Comparison of ENCODE assay signal across 8 mouse cellular contexts in genomic region chr4:33290002-33290401, GRCm38 (mm10). TPM values are rescaled to one million over a fixed set of nuclear protein-coding genes. Genes with fewer than 3 reads are reported as not detected.
DNase-seq lines count a peak whose midpoint lies in the region; ATAC-seq and TF ChIP-seq lines count a peak whose summit lies in the region.

Gene Pnrc1 (minus strand): TSS chr4:33290163.

- H3K27ac ChIP-seq in embryonic facial prominence, embryonic 10.5 days (replicated peaks), result no peak within 1 kb of the TSS
- no peak within 1 kb of the TSS for H3K27ac ChIP-seq in intestine, postnatal 0 days (ENCODE audit: low read depth, low read length)
- peak within 1 kb of the TSS; percentile 70 for H3K27ac ChIP-seq in limb, embryonic 13.5 days
- H3K27ac ChIP-seq in midbrain, embryonic 15.5 days, result no peak within 1 kb of the TSS

- no peak for DNase-seq in thymus, postnatal 0 days (ENCODE audit: low spot score)
- no peak for DNase-seq in thymus, adult 18-20 months
- DNase-seq in embryonic facial prominence, embryonic 10.5 days (ENCODE audit: low spot score), result peak; percentile 24
- peak; percentile 97 for DNase-seq in heart, adult 11 months
- no peak for DNase-seq in thymus, postnatal 25 days

- H3K9me3 ChIP-seq in embryonic facial prominence, embryonic 10.5 days, result no peaks in the 10 kb centered on the region
- H3K9me3 ChIP-seq in intestine, postnatal 0 days (ENCODE audit: control insufficient read depth), result no peaks in the 10 kb centered on the region
- H3K9me3 ChIP-seq in limb, embryonic 13.5 days, result no peaks in the 10 kb centered on the region
- no peaks in the 10 kb centered on the region for H3K9me3 ChIP-seq in midbrain, embryonic 15.5 days

- ATAC-seq in intestine, postnatal 0 days, result peak; percentile 61; the same call in 1 of the 2 replicates
- ATAC-seq in limb, embryonic 13.5 days (ENCODE audit: low FRiP score, low read depth), result peak; percentile 96
- ATAC-seq in midbrain, embryonic 15.5 days (replicated peaks), result peak; percentile 77; the same call in 1 of the 2 replicates

- H3K27me3 ChIP-seq in embryonic facial prominence, embryonic 10.5 days (replicated peaks; ENCODE audit: low read depth, poor library complexity, severe bottlenecking), result peaks cover 8% of the 10 kb centered on the region; the same call in 1 of the 2 replicates
- no peaks in the 10 kb centered on the region for H3K27me3 ChIP-seq in intestine, postnatal 0 days (replicated peaks; ENCODE audit: control insufficient read depth, insufficient read depth, low read length)
- H3K27me3 ChIP-seq in limb, embryonic 13.5 days, result no peaks in the 10 kb centered on the region
- no peaks in the 10 kb centered on the region for H3K27me3 ChIP-seq in midbrain, embryonic 15.5 days (replicated peaks)

- no peak within 1 kb of the TSS; the same call in none of the 2 replicates for H3K4me2 ChIP-seq in intestine, postnatal 0 days (replicated peaks; ENCODE audit: low read depth)
- H3K4me2 ChIP-seq in limb, embryonic 13.5 days (replicated peaks), result peak within 1 kb of the TSS; percentile 59
- H3K4me2 ChIP-seq in midbrain, embryonic 15.5 days, result no peak within 1 kb of the TSS

- no peak within 1 kb of the TSS for H3K4me3 ChIP-seq in embryonic facial prominence, embryonic 10.5 days
- no peak within 1 kb of the TSS for H3K4me3 ChIP-seq in intestine, postnatal 0 days (ENCODE audit: low read depth, low read length)
- H3K4me3 ChIP-seq in limb, embryonic 13.5 days, result peak within 1 kb of the TSS; percentile 37
- no peak within 1 kb of the TSS for H3K4me3 ChIP-seq in midbrain, embryonic 15.5 days

- peaks cover 7% of the 10 kb centered on the region; the same call in 1 of the 2 replicates for H3K4me1 ChIP-seq in embryonic facial prominence, embryonic 10.5 days
- no peaks in the 10 kb centered on the region for H3K4me1 ChIP-seq in intestine, postnatal 0 days (replicated peaks; ENCODE audit: control insufficient read depth, insufficient read depth, low read length)
- H3K4me1 ChIP-seq in limb, embryonic 13.5 days, result peaks cover 20% of the 10 kb centered on the region
- H3K4me1 ChIP-seq in midbrain, embryonic 15.5 days, result no peaks in the 10 kb centered on the region

- WGBS in embryonic facial prominence, embryonic 10.5 days, result 66% methylated on average over 3 of the region's 3 CpGs
- WGBS in intestine, postnatal 0 days, result 41% methylated on average over 3 of the region's 3 CpGs
- WGBS in limb, embryonic 13.5 days, result 32% methylated on average over 3 of the region's 3 CpGs
- WGBS in midbrain, embryonic 15.5 days, result 76% methylated on average over 3 of the region's 3 CpGs

- no peaks in the 10 kb centered on the region for H3K36me3 ChIP-seq in embryonic facial prominence, embryonic 10.5 days (replicated peaks)
- no peaks in the 10 kb centered on the region for H3K36me3 ChIP-seq in intestine, postnatal 0 days (ENCODE audit: control insufficient read depth, insufficient read depth)
- no peaks in the 10 kb centered on the region for H3K36me3 ChIP-seq in limb, embryonic 13.5 days
- H3K36me3 ChIP-seq in midbrain, embryonic 15.5 days (replicated peaks), result no peaks in the 10 kb centered on the region

- no peak within 1 kb of the TSS for H3K9ac ChIP-seq in intestine, postnatal 0 days (ENCODE audit: low read depth, low read length)
- H3K9ac ChIP-seq in limb, embryonic 13.5 days, result peak within 1 kb of the TSS; percentile 53
- no peak within 1 kb of the TSS for H3K9ac ChIP-seq in midbrain, embryonic 15.5 days

- TF ChIP-seq CTCF in intestine, postnatal 0 days (IDR thresholded peaks at IDR 0.05; ENCODE audit: low read depth), result no peak

RNA-seq across cellular contexts. Expression of gene Pnrc1, which starts in this region (rescaled TPM):
- polyA plus RNA-seq in thymus, postnatal 0 days (2015; fragmentation: Nextera tagmentation; extraction: Ambion mirVana), result 182 and 195 TPM in 2 replicates
- 78.2 and 88.4 TPM in 2 replicates for polyA plus RNA-seq in embryonic facial prominence, embryonic 10.5 days (2016; fragmentation: Nextera tagmentation; extraction: Ambion mirVana)
- 113 and 131 TPM in 2 replicates for polyA plus RNA-seq in intestine, postnatal 0 days (2015; fragmentation: Nextera tagmentation; extraction: Ambion mirVana)
- 97.7 and 98.0 TPM in 2 replicates for polyA plus RNA-seq in limb, embryonic 13.5 days (2015; fragmentation: Nextera tagmentation; extraction: Ambion mirVana)
- 51.5 and 59.2 TPM in 2 replicates for polyA plus RNA-seq in midbrain, embryonic 15.5 days (2015; fragmentation: Nextera tagmentation; extraction: Ambion mirVana)

Comparison
In these comparisons a context has a peak if more than half of its experiments do, and no peak if none do; other contexts are left out.
1. DNase-seq: peak in embryonic facial prominence, embryonic 10.5 days (single experiment) and heart, adult 11 months (single experiment); none in thymus, postnatal 0 days (single experiment), thymus, adult 18-20 months (0 of 2) and thymus, postnatal 25 days (single experiment).
2. Peak in every context shown above with its lines, with median percentiles within 50 percentile points of each other: ATAC-seq.